Mouse (Mus musculus) common myeloid progenitor, adult 5-6 weeks (primary cell): Measurements from ENCODE around the gene Tbx2. TPM values are rescaled to one million over a fixed set of nuclear protein-coding genes. Genes with fewer than 3 reads are reported as not detected.
A peak's percentile ranks its signal among the peaks of the same experiment; 100 is the strongest.

Experiments
- ATAC-seq: replicated peaks from 2 replicates; pipeline ENCODE4 v1.8.0; 2016; ENCODE audit warnings: low read depth, mild to moderate bottlenecking, moderate TSS enrichment, inconsistent platforms; ENCODE audit not compliant: poor library complexity, severe bottlenecking
- total RNA-seq: library from RNA; stranded (forward); fragments of 200-1000, 187-1606 nt; gene quantifications from 2 replicates; pipeline ENCODE4 v1.2.3, GENCODE M21; 2017

Tbx2 gene
- total RNA-seq, 1 experiment from 2014 or later = 0.05 TPM

GRCm38 (mm10) chr11:85884498-85884897 lies 52.1 kb downstream of the Tbx2 start:
- no peak for ATAC-seq

- ATAC-seq = no peak
These were observed 53.5 kb downstream of the Tbx2 start, which contains the start of gene Tbx4 for GRCm38 (mm10) chr11:85885665-85886428. Gene Tbx4, plus strand, starts transcription at chr11:85886422.

- ATAC-seq = no peak
These were observed 54.1 kb downstream of the Tbx2 start for GRCm38 (mm10) chr11:85886429-85886785.

- ATAC-seq = no peak
These were observed 54.9 kb downstream of the Tbx2 start for GRCm38 (mm10) chr11:85887273-85887672.

GRCm38 (mm10) chr11:85887801-85888450 lies 55.6 kb downstream of the Tbx2 start:
- no peak for ATAC-seq

GRCm38 (mm10) chr11:85888451-85888961 lies 56.2 kb downstream of the Tbx2 start:
- ATAC-seq = 0 out of 2 replicates have a peak, but pooled peaks have one; percentile 16

- no peak for ATAC-seq
These were observed 56.8 kb downstream of the Tbx2 start for GRCm38 (mm10) chr11:85889056-85889729.

GRCm38 (mm10) chr11:85889730-85890562 lies 57.6 kb downstream of the Tbx2 start:
- ATAC-seq = no peak

- ATAC-seq = no peak
These were observed 58.2 kb downstream of the Tbx2 start for GRCm38 (mm10) chr11:85890563-85890845.

- ATAC-seq = no peak
These were observed 58.8 kb downstream of the Tbx2 start for GRCm38 (mm10) chr11:85891010-85891691.

Other genes with a start within 250 kb of the Tbx2 start
- gene Gm11444, start 17.8 kb downstream of the Tbx2 start, total RNA-seq = not detected in 2 replicates
- gene Tbx4, start 53.9 kb downstream of the Tbx2 start, total RNA-seq = 0.19 TPM in 1 of 2 replicates, not detected in the other